Mouse (Mus musculus) mouse trophoblast stem cell (cell line): Measurements from ENCODE around the gene Klk11.

ENCODE experiments used
- in situ Hi-C, 2 experiments: fragments of 300-500 bp; cut with MseI, MboI; formaldehyde crosslinking; loops; 2 replicates in 1 of 2; 3 replicates in 1 of 2; pipeline ENCODE4 v1.15.1; 2025

Klk11 gene

GRCm38 (mm10) chr7:43791591-43791990, 17.2 kb downstream of the Klk11 start, which contains the start of gene Klk9:
Gene Klk9, plus strand, starts transcription at chr7:43791891.
- in situ Hi-C loops = no loop called here

- in situ Hi-C loops = no loop called here
Measured at GRCm38 (mm10) chr7:43796355-43796754, 22.0 kb downstream of the Klk11 start.

- in situ Hi-C loops = no loop called here
Measured at GRCm38 (mm10) chr7:43797333-43797769, 22.9 kb downstream of the Klk11 start, which contains the start of gene Klk8. Gene Klk8, plus strand, starts transcription at chr7:43797577.

DNA sequence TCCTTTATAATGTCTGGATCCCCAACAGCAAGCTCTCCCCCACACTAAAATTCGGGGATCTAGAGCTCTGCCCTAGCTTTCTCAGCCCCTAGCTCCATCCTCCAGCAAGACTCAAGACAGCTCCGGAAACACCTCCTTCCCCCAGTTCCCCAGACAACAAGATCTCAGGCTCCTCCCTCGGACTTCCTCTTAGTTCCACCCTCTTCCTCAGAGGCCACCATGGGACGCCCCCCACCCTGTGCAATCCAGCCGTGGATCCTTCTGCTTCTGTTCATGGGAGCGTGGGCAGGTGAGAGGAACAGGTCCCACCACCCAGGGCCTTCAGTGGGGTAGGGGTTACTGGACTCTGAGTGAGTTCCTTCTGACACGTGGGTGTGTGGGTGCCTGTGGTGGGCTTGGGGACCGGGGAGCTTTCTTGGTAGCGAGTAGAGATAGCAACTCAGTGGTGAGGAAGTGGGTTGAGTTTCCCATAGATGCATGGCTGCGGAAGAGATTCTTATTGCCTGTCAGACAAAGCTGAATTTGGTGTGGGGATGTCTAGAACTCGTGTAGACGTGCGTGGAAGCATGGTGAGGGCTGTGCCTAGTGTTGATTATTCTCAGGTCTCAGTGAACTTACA, 23.5 kb downstream of the Klk11 start:
- in situ Hi-C loops = no loop called here

GRCm38 (mm10) chr7:43799876-43800275, 25.5 kb downstream of the Klk11 start:
- in situ Hi-C loops = no loop called here

GRCm38 (mm10) chr7:43810994-43811393, 36.6 kb downstream of the Klk11 start, which contains the start of gene Klk7:
Gene Klk7, plus strand, starts transcription at chr7:43811294.
- in situ Hi-C loops = no loop called here

DNA sequence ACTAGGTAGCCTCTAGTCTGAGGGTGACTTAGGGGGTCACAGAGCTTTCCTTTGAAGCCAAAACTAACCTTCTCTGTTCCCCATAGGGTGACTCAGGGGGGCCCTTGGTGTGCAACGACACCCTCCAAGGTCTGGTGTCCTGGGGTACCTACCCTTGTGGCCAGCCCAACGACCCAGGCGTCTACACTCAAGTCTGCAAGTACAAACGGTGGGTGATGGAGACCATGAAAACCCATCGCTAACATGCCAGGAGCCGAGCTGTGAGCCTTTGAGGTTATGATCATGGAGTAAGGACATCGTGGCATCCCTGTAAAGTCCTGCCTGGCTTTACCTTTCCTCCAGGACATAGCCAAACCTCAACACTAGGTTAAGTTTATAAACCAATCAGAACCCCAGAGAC, 40.8 kb downstream of the Klk11 start:
- in situ Hi-C loops = no loop called here

DNA sequence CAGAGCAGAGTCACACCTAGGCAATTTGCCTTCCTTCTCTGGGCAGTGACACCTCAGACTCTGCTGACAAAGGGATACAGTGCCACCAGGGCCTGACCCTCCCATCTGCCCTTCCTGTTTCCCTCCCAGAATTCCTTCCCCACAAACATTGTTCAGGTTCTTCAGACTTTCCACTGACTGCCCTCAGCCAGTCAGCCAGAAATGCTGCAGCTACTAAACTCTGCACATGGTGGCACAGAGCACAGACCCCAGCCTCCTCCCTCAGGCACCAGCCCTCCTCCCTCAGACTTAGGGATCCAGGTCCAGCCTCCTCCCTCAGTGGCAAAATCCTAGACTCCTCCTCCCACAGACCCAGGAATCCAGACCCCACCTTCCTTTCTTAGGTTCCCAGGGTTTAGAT, 42.3 kb downstream of the Klk11 start:
- in situ Hi-C loops = no loop called here

GRCm38 (mm10) chr7:43821581-43821980, 47.2 kb downstream of the Klk11 start:
- in situ Hi-C loops = no loop called here

GRCm38 (mm10) chr7:43824199-43824598, 49.8 kb downstream of the Klk11 start, which contains the start of gene Klk6:
Gene Klk6, plus strand, starts transcription at chr7:43824499.
- in situ Hi-C loops = no loop called here

GRCm38 (mm10) chr7:43826056-43826455, 51.7 kb downstream of the Klk11 start:
- in situ Hi-C loops = no loop called here

- in situ Hi-C loops = no loop called here
Measured at GRCm38 (mm10) chr7:43827706-43828105, 53.3 kb downstream of the Klk11 start.
